Mouse (Mus musculus): ENCODE results near the gene Pml. TPM values are rescaled to one million over a fixed set of nuclear protein-coding genes. Genes with fewer than 3 reads are reported as not detected.

Pml gene
- total RNA-seq (2014; rRNA removed) = 11.4 and 17.0 TPM in 2 replicates
- 3.2 and 4.8 TPM in 2 replicates for polyA plus RNA-seq (2015; fragmentation: Nextera tagmentation; extraction: Ambion mirVana)

DNA sequence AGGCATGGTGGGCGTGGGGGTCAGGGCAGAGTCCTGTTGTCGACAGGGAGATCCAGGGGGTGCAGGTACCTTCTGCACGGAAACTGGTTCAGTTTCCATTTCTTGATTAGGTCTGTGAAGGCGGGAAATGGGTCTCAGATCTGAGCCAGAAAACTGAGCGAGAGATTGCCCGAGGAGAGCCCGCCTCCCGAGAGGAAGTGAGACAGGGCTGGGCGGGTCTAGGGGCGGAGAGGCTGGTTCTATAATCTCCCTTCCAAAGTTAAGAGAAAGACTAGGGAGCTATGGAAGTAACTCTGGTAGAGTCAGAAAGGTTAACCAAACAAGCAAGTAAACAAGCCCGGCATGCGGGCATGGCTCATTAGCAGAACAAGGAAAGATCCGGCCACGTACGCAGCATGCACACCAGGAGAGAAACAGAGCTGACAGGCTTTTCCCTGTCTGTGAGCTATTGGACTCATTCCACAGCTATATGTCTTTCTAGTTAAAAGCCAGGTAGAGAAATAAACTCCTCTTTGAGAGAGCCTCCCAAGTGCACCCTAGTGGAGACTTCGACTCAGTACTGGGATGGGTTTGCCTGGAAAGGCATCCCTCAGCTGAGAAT, at the start of gene Pml:
Gene Pml (minus strand): TSS at position 195 of the 601 bp plus-strand sequence.
- Histone ChIP-seq H3K4me2 (ENCODE audit: low read depth, low read length) (peak within 1 kb of the TSS; percentile 67), H3K4me1 (ENCODE audit: insufficient read depth, low read length) (peaks cover 7% of the 10 kb centered on the region; the same call in 1 of the 2 replicates), H3K36me3 (ENCODE audit: insufficient read depth, low read length) (no peaks in the 10 kb centered on the region), H3K27ac (peak within 1 kb of the TSS; percentile 71), H3K4me3 (ENCODE audit: low read length) (peak within 1 kb of the TSS; percentile 39), H3K9me3 (ENCODE audit: low read length) (no peaks in the 10 kb centered on the region), H3K27me3 (ENCODE audit: insufficient read depth, low read length) (no peaks in the 10 kb centered on the region), H3K9ac (replicated peaks; ENCODE audit: low read length) (peak within 1 kb of the TSS; percentile 44)
- DNase-seq (ENCODE audit: low spot score) = peak; percentile 65
- peak; percentile 64 for TF ChIP-seq CTCF (IDR thresholded peaks at IDR 0.05; ENCODE audit: low read depth)
- WGBS = 1% methylated on average over 16 of the region's 16 CpGs
- 0 out of 2 replicates have a peak, but pooled peaks have one; percentile 30 for ATAC-seq

GRCm38 (mm10) chr9:58297961-58298477, 48.4 kb upstream of the Pml start:
- ATAC-seq (no peak), DNase-seq (ENCODE audit: low spot score) (peak; percentile 37)
- H3K4me2 ChIP-seq (ENCODE audit: low read depth, low read length) = no peak overlapping the region
- no peaks in the 10 kb centered on the region for H3K9me3 ChIP-seq (ENCODE audit: low read length)
- H3K9ac ChIP-seq (replicated peaks; ENCODE audit: low read length) = no peak overlapping the region
- no peak overlapping the region for H3K27ac ChIP-seq
- no peaks in the 10 kb centered on the region for H3K36me3 ChIP-seq (ENCODE audit: insufficient read depth, low read length)
- peaks cover 5% of the 10 kb centered on the region; the same call in 1 of the 2 replicates for H3K4me1 ChIP-seq (ENCODE audit: insufficient read depth, low read length)
- TF ChIP-seq CTCF (IDR thresholded peaks at IDR 0.05; ENCODE audit: low read depth) = no peak
- WGBS = 39% methylated on average over 4 of the region's 4 CpGs
- no peaks in the 10 kb centered on the region for H3K27me3 ChIP-seq (ENCODE audit: insufficient read depth, low read length)
- H3K4me3 ChIP-seq (ENCODE audit: low read length) = no peak overlapping the region

DNA sequence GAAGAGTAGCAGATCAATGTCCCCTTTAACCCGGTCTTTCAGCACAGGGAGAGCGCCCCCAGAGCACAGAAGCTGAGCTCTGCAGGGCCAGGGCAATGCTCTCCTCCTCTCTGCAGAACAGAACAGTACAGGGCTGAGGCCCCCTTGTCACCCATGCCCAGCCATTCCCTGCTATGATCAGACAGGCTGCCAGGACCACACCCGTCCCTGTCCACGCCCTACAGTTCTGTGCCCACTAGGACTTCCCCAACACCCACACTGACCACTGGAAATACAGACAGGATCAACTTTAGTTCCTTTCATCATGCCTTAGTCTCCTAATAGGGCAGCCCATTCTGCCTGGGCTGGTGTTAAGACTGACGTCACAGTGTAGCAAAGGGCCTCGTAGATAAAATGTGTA, 47.5 kb upstream of the Pml start:
- Histone ChIP-seq H3K27me3 (ENCODE audit: insufficient read depth, low read length) (no peaks in the 10 kb centered on the region), H3K4me2 (ENCODE audit: low read depth, low read length) (no peak overlapping the region), H3K4me1 (ENCODE audit: insufficient read depth, low read length) (peaks cover 5% of the 10 kb centered on the region; the same call in 1 of the 2 replicates), H3K9ac (replicated peaks; ENCODE audit: low read length) (no peak overlapping the region), H3K36me3 (ENCODE audit: insufficient read depth, low read length) (no peaks in the 10 kb centered on the region), H3K9me3 (ENCODE audit: low read length) (no peaks in the 10 kb centered on the region), H3K4me3 (ENCODE audit: low read length) (no peak overlapping the region), H3K27ac (no peak overlapping the region)
- DNase-seq (ENCODE audit: low spot score) (no peak), ATAC-seq (no peak)
- 95% methylated on average over 6 of the region's 6 CpGs for WGBS
- TF ChIP-seq CTCF (IDR thresholded peaks at IDR 0.05; ENCODE audit: low read depth) = no peak

DNA sequence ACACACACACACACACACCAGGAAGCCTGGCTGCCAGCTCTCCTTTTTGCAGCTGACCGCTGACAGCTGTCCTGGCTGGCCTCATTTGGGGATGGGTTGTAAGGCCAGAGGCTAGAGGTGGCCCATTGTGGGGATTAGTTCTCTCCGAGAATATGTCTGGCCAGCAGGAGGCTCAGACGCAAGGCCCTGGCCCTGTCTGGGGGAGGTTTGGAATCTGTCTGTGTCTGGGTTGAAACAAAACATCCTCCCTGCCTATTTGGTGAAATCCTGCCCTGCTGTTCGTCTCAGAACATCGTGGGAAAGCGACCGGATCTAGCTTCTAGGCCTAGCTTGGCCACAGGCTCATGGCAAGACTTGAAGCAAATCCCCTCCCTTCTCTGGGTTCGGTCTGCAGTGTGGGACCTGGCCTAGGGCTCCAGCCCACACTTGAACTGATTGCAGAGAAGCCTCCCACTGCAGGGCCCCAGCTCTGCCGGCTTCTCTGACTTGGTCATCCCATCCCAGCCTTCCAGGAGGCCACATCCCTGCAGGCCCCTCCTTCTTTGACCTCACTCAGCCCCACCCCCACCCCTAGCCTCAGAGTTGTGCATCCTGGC, 46.3 kb upstream of the Pml start:
- 22% methylated on average over 9 of the region's 9 CpGs for WGBS
- TF ChIP-seq CTCF (IDR thresholded peaks at IDR 0.05; ENCODE audit: low read depth) = peak; percentile 38; the same call in 1 of the 2 replicates
- DNase-seq (ENCODE audit: low spot score) = peak; percentile 31

GRCm38 (mm10) chr9:58295345-58295744, 45.8 kb upstream of the Pml start:
- H3K27me3 ChIP-seq (ENCODE audit: insufficient read depth, low read length) = no peaks in the 10 kb centered on the region
- no peak for TF ChIP-seq CTCF (IDR thresholded peaks at IDR 0.05; ENCODE audit: low read depth)
- peaks cover 5% of the 10 kb centered on the region; the same call in 1 of the 2 replicates for H3K4me1 ChIP-seq (ENCODE audit: insufficient read depth, low read length)
- H3K4me3 ChIP-seq (ENCODE audit: low read length) = no peak overlapping the region
- no peak for DNase-seq (ENCODE audit: low spot score)
- H3K4me2 ChIP-seq (ENCODE audit: low read depth, low read length) = no peak overlapping the region
- 87% methylated on average over 3 of the region's 3 CpGs for WGBS
- H3K36me3 ChIP-seq (ENCODE audit: insufficient read depth, low read length) = no peaks in the 10 kb centered on the region
- H3K9ac ChIP-seq (replicated peaks; ENCODE audit: low read length) = no peak overlapping the region
- H3K27ac ChIP-seq = no peak overlapping the region
- no peak for ATAC-seq
- H3K9me3 ChIP-seq (ENCODE audit: low read length) = no peaks in the 10 kb centered on the region

More for the DNA sequence above, 46.3 kb upstream of the Pml start:
- Histone ChIP-seq H3K27ac (0 out of 2 replicates have a peak overlapping the region, but pooled peaks have one; percentile 16), H3K4me2 (ENCODE audit: low read depth, low read length) (no peak overlapping the region), H3K36me3 (ENCODE audit: insufficient read depth, low read length) (no peaks in the 10 kb centered on the region), H3K4me1 (ENCODE audit: insufficient read depth, low read length) (peaks cover 5% of the 10 kb centered on the region; the same call in 1 of the 2 replicates), H3K9ac (replicated peaks; ENCODE audit: low read length) (no peak overlapping the region), H3K27me3 (ENCODE audit: insufficient read depth, low read length) (no peaks in the 10 kb centered on the region), H3K9me3 (ENCODE audit: low read length) (no peaks in the 10 kb centered on the region), H3K4me3 (ENCODE audit: low read length) (no peak overlapping the region)
- ATAC-seq = no peak; the same call in 1 of the 2 replicates

GRCm38 (mm10) chr9:58294527-58294926, 44.9 kb upstream of the Pml start:
- Histone ChIP-seq H3K4me3 (ENCODE audit: low read length) (no peak overlapping the region), H3K27me3 (ENCODE audit: insufficient read depth, low read length) (no peaks in the 10 kb centered on the region), H3K27ac (no peak overlapping the region), H3K9ac (replicated peaks; ENCODE audit: low read length) (no peak overlapping the region), H3K4me1 (ENCODE audit: insufficient read depth, low read length) (peaks cover 5% of the 10 kb centered on the region; the same call in 1 of the 2 replicates), H3K4me2 (ENCODE audit: low read depth, low read length) (no peak overlapping the region), H3K36me3 (ENCODE audit: insufficient read depth, low read length) (no peaks in the 10 kb centered on the region), H3K9me3 (ENCODE audit: low read length) (no peaks in the 10 kb centered on the region)
- DNase-seq (ENCODE audit: low spot score) = no peak
- 36% methylated on average over 7 of the region's 7 CpGs for WGBS
- ATAC-seq = no peak
- no peak for TF ChIP-seq CTCF (IDR thresholded peaks at IDR 0.05; ENCODE audit: low read depth)

Data from hindbrain, postnatal 0 days (tissue).